Mouse (Mus musculus): ENCODE data around the gene Cd19.

GRCm38 (mm10) chr7:126417606-126418005, 2.9 kb upstream of the Cd19 start:
- TF ChIP-seq POLR2AphosphoS2 (IDR thresholded peaks at IDR 0.05; ENCODE audit: low read length) (no peak), CTCF (IDR thresholded peaks at IDR 0.05 in 2 of 3, conservative IDR thresholded peaks at IDR 0.05 in 1 of 3; ENCODE audit: control insufficient read depth in 1 of 3, insufficient read depth in 1 of 3, low read depth in 2 of 3, low read length in 3 of 3, poor library complexity in 1 of 3, severe bottlenecking in 1 of 3) (no peak), POLR2A (IDR thresholded peaks at IDR 0.05; ENCODE audit: control insufficient read depth in 1 of 2, insufficient read depth in 1 of 2, low read depth in 1 of 2, low read length in 2 of 2, poor library complexity in 1 of 2) (no peak), TCF12 (IDR thresholded peaks at IDR 0.05; ENCODE audit: low read depth, low read length) (no peak), SIN3A (IDR thresholded peaks at IDR 0.05; ENCODE audit: low read length) (no peak), ETS1 (IDR thresholded peaks at IDR 0.05; ENCODE audit: low read depth, low read length) (no peak), POLR2AphosphoS5 (IDR thresholded peaks at IDR 0.05; ENCODE audit: borderline replicate concordance, low read depth, low read length) (no peak), TAL1 (IDR thresholded peaks at IDR 0.05; ENCODE audit: low read length) (no peak), JUND (IDR thresholded peaks at IDR 0.05; ENCODE audit: low read depth, low read length) (no peak), RCOR1 (IDR thresholded peaks at IDR 0.05; ENCODE audit: low read depth, low read length) (no peak), NELFE (IDR thresholded peaks at IDR 0.05; ENCODE audit: low read depth, low read length) (no peak), HCFC1 (IDR thresholded peaks at IDR 0.05; ENCODE audit: low read depth, low read length) (no peak), KAT2A (conservative IDR thresholded peaks at IDR 0.05; ENCODE audit: low read depth, low read length) (no peak), ELF1 (IDR thresholded peaks at IDR 0.05; ENCODE audit: low read depth, low read length) (no peak)
